Mouse (Mus musculus): Measurements from ENCODE around the gene Sntg2.

- no peak for TF ChIP-seq CTCF (IDR thresholded peaks at IDR 0.05; ENCODE audit: control insufficient read depth, insufficient read depth, low read length)
- no peak for TF ChIP-seq POLR2A (IDR thresholded peaks at IDR 0.05; ENCODE audit: borderline replicate concordance, control insufficient read depth, low read depth, low read length)
Measured at GRCm38 (mm10) chr12:30204457-30204856, 168.7 kb downstream of the Sntg2 start.
